Mouse (Mus musculus) mouse trophoblast stem cell (cell line): ENCODE data around the gene Pla2g5.
"Not testable (repeated sequence)": the region's sequence is repeated elsewhere in the genome, so short reads cannot be mapped to it uniquely, and the experiment has no call there.

ENCODE experiments used
- in situ Hi-C, 2 experiments: fragments of 300-500 bp; cut with MseI, MboI; formaldehyde crosslinking; loops; 2 replicates in 1 of 2; 3 replicates in 1 of 2; pipeline ENCODE4 v1.15.1; 2025

The Pla2g5 gene

DNA sequence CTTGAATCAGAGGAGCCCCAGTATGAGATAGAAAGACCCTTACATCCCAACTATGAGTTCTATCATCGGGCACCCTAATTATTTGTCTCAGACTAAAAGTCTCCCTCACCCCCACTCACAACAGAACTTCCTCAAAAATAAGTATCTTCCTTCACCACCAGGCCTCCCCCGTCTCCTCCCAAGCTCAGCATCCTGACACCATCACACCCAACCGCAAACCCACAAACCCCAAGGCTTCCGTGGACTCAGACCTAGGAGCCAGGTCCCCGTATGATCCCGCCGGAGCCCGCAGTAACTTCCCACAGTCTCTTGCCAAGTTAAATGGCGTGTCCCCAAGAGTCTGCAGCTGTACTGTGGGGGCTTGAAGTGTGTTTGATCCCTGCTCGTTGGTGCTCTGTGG, 5.7 kb downstream of the Pla2g5 start:
- in situ Hi-C loops = no loop called here

DNA sequence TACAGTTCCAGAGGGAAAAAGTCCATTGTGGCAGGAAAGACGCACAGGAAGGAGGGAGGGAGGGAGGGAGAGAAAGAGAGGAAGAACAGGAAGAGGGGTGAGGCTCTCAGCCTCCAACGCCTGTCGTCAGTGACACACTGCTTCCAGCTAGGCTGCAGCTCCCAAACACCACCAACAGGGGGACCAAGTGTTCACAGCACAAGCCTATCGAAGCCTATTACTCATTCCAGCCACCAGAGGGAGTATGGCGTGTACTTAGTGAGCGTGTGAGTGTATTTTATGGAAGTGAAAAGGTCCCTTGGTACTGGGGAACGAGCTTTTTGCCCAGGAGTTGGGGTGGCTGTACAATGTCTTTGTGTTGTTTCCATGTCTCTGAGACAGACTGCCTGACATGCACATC, 6.8 kb downstream of the Pla2g5 start:
- in situ Hi-C loops = no loop called here

DNA sequence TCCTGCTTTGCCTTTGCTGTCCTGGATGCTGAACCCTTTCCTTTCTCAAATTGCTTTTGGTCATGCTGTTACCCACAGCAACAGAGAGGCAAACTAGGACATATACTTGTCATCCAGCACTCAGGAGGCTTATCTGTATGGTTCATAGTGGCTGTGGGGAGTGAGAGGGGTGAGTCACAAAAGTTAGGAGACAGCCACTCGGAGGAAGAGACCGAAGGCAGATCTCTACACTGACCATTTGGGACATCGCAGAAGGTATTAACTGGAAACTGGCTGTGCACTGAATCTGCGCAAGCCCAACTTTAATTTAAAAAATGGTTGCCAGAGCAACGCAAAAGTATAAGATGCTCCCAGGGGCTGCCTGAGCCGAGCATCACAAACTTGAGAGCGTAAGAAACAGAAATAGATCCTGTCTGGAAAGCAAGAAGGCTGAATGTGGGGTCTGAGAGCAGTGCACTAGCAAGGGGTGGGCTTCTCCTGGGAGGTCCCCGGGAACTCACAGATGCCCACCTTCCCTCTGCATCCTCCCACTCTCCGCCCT, 8.1 kb downstream of the Pla2g5 start:
- in situ Hi-C loops = no loop called here

DNA sequence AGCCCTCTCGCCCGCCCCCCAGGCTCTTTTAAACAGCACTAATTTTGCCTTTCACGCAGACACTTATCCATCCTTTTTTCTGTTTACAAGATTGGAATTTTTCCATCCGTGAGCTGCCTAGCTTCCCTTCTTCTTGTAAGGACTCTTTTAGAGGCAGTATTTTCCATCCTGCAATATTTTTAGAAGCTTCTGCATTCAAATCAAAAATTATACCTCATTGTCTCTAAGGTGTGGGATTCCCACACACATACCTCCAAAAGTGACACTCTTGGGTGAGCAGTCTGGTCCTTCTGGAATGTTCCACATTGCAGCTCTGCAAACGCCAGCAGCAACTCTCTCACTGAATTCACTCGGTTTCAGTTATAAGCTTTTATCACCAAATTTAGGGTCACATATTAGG, 10.3 kb downstream of the Pla2g5 start:
- in situ Hi-C loops = loop anchor here in 1 of 2 experiments (5.0 kb wide), 1 partner anchor 406 kb away; no protein-coding TSS in a partner anchor

DNA sequence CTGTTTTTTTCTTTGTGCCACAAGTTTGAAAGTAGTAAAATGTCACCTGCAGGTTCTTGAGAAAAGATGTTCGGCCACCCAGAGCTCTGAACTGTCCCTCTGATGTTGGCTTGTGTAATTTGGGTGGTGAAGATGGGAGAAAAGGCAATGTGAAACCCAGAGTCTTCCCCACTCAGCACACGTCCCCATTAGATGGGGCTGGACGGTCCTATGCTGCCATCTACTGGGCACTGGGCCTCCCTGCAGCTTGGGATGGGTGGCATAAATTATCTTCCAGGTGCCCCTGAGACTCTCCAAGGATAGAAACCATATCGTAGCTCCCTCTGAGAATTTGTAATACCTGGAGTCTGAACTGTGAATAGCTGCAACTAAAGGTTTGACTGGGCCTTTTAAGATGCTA, 11.8 kb downstream of the Pla2g5 start:
- in situ Hi-C loops = loop anchor here in 1 of 2 experiments (5.0 kb wide), 1 partner anchor 404 kb away; no protein-coding TSS in a partner anchor

DNA sequence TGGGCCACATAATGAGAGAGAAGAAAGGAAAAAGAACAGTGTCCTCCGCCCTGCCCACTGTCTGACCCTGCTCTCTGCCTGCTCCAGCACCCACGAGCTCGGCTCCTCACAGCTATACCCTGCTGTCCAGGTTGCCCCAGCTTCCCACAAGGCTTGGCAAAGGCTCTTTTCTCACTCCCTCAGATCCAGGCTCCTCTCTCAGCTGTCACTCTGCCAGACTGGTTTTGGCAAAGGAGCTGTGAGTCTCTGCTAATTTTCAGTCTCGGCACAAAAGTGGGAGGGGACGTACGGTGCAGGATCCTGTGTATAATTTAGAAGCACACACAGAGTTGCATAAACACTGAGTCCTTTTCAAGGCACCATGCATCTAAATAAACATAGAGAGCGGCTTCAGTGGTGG, 21.9 kb downstream of the Pla2g5 start:
- in situ Hi-C loops = loop anchor here in 1 of 2 experiments (10.0 kb wide), 1 partner anchor 387 kb away; the partner anchor contains the start of gene Camk2n1

DNA sequence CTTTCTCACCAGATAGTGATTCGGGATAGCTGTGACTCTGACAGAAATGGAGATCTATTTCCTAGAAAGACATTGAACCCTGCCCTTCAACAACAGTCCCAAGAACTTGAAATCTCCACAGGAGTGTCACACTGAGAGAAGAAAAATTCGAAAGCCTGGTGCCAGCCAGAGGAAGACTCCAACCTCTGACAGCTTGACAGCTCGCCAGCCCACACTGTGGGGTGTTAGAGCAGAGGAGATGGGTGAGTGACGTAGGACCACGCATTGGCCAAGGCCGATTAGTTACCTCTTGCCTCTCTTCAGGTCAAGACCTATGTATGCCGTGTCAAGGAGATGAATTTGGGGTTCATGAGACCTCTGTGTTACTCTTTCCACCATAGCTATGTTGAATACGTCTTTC, 22.6 kb downstream of the Pla2g5 start:
- in situ Hi-C loops = loop anchor here in 1 of 2 experiments (10.0 kb wide), 1 partner anchor 386 kb away; the partner anchor contains the start of gene Camk2n1

DNA sequence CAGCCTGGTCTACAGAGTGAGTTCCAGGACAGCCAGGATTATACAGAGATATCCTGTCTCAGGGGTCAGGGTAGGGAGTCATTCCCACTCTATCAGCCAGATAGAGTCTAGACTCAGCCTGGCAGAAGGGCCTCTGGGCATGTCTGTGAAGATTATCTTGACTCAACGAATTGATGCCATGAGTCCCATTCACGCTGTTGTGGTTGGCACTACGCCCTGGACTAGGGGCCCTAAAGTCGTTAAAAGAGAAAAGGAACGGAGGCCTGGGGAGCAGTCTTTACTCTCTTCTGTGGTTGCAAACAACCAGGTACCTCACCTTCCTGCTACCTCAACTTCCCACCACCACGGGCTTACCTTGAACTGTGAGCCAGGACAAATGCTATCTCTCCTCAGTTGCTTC, 23.5 kb downstream of the Pla2g5 start:
- in situ Hi-C loops = loop anchor here in 1 of 2 experiments (10.0 kb wide), 1 partner anchor 385 kb away; the partner anchor contains the start of gene Camk2n1

DNA sequence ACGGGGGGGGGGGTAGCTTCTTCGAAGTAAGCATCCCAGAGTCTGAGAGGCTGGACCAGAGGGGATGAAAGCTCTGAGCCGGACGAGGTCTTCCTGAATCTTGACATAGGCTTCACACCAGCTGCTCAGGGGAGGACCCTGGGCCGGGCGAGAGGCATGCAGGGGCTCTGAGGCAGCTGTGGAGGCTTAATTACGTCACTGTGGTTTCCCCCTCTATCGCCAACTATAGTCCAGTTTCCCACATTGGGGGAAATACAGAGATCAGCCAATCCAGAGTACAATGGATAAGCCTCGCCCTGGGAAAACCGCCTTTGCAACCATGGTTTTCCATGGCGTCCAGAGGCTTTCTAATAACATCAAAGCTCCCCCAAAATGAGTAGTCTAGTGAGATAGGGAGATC, 36.1 kb downstream of the Pla2g5 start:
- in situ Hi-C loops = no loop called here

DNA sequence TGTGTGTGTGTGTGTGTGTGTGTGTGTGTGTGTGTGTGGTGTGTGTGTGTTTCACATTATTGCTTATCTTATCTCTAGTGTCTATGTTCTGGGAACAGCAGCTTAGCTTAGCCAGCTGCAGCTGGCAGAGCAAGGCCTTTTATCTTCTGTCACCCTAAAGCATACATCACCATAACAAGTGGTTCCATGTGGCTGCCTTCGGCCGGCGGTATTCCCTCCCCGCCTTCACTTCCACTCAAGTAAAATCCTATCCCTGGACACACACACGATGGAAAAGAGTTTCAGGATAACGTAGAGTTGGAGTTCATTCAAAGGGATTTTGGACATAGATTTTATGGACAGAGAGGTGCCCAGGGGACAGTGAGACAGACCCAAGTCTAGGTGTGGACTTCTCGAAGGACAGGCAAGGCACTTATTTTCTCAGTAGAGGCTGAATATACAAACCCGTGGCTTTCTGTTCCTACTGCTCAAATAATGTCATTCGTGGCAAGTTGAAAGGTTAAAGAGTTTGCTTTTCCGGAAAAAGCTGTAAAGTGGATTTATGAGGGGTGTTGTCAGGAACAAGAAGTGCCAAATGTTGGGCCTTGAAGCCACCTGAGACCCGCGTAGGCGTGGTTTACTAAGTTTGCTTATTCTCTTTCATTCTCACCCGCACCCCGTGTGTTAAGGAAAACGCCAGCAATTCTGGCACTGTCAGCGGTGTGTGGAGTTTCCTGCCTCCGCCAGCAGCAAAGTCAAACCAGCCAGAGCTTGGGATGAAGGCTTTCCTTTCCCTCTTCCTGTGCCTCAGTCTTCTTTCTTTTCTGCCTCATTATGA, 37.3 kb downstream of the Pla2g5 start:
- in situ Hi-C loops = no loop called here

DNA sequence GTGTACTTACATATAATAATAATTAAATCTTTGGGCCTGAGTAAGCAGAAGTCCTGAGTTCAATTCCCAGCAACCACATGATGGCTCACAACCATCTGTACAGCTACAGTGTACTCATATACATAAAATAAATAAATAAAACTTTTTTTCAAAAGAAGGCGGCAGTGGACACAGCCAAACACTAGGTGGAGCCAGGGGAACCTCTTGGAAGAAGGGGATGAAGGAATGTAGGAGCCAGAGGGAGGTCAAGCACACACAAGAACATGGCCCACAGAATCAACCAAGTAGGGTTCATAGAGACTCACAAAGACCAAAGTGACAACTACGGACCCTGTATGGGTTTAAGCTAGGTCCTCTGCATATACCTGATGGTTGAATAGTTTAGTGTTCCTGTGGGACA, 38.6 kb downstream of the Pla2g5 start:
- in situ Hi-C loops = no loop called here

DNA sequence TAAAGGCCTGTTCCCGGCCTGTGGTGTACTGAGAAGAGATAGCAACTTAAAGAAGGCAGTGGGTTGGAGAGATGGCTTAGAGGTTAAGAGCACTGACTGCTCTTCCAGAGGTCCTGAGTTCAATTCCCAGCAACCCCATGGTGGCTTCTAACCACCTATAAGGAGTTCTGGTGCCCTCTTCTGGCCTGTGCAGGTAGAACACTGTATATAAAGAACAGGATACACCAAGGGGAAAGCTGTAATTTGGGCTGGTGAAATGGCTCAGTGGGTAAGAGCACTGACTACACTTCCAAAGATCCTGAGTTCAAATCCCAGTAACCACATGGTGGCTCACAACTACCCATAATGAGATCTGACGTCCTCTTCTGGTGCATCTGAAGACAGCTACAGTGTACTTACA, 39.1 kb downstream of the Pla2g5 start:
- in situ Hi-C loops = not testable (repeated sequence)

DNA sequence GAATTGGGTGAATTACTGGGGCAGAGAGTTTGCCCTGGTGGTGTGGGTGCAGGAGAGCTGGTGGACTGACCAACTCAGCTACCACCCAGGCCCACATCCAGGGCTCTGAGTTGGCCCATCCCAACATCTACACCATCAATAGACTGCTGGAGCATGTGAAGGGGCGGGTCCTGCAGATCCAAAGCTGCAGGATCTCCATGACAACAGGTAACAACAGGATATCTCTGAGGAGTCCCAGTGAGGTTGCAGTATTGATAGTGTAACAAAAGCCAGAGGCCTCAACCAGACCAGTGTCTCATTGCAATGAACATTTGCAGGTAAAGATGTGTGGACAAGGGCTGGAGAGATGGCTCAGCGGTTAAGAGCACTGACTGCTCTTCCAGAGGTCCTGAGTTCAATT, 42.2 kb downstream of the Pla2g5 start:
- in situ Hi-C loops = no loop called here

DNA sequence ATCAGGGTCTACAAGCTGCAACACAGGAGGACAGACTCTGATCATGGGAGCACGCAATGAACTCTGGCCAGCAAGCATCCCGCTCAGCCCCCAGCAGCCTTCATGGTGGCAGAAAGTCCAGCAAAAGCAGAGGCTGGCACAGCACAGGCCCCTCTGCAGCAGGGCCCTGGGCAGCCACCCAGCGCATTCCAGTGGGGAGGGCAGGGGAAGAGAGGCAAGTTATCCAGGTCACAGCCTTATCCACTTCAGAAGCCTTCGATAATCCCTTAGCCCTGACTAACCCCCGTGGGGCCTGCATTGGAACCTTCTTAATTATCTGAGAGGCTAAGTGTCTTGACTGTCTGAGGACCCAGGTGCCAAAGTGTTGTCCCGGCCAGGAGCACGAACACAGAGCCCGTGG, 44.2 kb downstream of the Pla2g5 start:
- in situ Hi-C loops = no loop called here

DNA sequence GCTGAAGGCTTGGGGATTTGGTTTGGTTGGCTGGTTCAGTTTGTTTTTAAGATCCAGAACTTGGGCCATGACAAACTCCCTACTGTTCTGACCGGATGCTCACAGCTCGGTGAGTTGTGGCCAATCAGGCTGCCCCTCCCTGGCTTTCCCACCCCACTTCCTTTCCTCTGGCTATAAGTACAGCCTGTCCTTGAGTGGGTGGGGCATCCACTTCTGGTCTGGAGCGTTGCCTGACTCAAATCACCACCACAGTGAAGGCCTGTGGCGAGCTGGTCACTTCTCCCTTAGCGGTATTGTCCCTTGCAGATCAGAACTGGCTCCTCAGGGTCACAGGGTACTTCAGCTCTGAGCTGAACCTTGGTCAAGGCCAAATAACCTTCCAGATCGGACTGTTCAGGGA, 45.5 kb downstream of the Pla2g5 start:
- in situ Hi-C loops = no loop called here

DNA sequence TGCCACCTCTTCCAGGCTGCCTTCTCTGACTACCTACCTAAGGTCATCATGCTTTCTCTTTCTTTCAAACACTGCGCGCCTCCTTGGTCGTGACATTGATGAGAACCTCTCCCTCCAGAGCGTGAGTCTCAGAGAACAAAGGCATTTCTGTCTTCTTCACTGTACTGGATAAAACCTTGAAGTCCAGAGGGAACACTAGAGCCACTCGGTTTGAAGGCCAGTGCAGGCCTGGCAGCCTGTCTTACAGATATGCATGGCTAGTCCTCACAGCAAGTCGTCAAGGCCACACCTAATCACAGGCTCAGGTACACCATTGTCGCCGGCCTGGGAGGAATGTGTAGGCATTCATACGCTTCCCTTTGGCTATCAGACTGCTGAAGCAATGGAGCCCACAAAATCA, 47.1 kb downstream of the Pla2g5 start:
- in situ Hi-C loops = no loop called here

DNA sequence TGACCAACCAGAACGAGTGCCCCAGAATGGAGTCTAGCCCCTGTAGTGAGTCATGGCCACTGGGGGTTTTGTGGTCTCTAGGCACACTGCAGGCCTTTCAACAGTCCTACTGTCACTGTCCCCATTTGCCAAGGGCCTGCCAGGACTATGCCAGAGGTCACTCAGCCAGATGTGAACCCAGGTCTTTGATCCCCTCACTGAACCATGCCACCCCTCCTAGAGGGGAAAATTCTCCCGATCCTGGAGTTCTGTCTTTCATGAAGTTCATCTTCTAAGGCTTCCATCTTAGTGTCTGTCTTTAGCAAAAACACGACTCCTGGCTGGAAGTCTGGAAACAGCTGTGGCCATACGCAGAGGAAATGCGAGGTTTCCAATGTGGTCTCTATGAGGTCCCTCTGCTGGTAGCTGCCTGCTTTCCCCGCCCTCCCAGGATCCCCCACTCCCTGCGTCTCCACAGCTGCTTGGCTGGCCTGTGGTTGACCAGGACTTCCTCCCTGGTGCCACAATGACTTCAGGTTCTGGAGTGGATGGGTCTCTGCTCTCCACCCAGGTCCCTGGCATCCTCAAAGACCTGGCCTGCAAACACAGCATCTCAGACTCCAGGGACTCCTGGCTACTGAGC, 56.3 kb downstream of the Pla2g5 start:
- in situ Hi-C loops = no loop called here

DNA sequence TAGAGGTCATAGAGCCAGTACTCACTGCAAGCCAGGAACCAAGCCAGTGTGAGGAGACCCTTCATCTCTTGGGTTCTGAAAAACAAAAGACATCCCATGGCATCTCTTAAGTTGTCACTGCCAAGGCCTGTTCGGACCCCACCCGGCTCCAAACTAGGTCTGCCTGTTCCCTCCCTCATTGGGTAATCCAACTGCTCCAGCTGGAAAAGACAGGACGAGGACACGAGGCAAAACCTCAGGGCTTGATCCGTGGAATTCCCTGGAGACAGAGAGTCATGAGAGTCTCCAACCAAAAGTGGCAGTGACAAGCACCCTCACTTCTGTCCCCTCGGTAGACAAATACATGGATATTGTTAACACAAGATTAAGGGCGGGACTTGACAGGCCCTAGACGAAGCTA, 57.1 kb downstream of the Pla2g5 start:
- in situ Hi-C loops = no loop called here

DNA sequence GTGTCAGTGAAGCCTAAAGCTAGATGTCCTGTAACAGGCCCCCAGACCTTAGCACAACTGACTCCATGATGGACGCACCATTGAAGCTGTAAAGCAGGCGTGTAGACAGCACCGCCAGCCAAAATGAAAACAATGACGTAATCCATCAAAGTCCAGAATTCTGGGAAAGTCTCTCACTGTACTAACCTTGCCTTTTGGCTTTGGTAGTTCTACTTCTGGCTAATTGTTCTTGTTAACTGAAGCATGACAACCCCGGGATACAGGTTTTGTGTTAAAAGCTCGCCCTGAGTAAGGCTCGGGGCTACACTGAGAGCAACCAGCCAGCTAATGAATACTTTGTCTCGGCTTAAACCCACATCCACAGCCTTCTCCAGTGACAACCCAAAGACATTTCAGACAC, 58.0 kb downstream of the Pla2g5 start:
- in situ Hi-C loops = no loop called here

DNA sequence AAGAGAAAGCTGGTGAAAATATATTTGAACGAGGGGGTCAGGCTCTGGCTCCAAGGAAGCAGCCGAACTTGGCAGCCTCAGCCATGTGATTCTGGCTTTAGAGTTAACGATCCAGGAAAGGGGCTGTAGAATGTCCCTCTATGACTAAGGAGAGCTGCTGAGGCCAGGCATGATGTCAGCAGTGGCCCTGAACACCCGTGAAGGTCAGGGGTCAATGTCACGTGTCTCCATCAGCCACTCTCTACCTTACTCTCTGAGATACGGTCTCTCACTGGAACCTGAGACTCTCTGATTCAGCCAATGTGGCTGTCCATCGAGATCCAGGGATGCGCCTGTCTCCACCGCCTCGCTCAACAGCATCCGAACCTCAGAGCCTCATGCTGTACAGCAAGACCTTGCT, 60.4 kb downstream of the Pla2g5 start:
- in situ Hi-C loops = no loop called here

DNA sequence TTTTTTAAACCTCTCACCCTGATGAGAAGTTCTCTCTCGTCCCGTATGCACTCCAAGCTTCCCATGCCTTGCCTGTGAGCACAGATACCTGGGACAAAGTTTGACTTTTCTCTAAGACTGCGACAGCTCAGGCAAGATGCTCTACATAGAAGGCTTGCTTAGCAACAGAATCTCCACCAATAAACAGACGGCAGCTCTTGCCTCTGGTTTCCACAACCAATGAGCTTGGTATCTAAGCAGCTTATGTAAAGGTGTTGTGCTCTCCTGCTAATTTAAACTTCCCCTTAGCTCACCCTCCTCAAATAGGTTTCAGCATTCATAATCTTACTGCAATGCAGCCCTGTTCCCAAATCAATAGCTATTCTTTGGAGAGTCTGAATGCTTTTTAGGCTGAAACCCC, 61.7 kb downstream of the Pla2g5 start:
- in situ Hi-C loops = no loop called here

DNA sequence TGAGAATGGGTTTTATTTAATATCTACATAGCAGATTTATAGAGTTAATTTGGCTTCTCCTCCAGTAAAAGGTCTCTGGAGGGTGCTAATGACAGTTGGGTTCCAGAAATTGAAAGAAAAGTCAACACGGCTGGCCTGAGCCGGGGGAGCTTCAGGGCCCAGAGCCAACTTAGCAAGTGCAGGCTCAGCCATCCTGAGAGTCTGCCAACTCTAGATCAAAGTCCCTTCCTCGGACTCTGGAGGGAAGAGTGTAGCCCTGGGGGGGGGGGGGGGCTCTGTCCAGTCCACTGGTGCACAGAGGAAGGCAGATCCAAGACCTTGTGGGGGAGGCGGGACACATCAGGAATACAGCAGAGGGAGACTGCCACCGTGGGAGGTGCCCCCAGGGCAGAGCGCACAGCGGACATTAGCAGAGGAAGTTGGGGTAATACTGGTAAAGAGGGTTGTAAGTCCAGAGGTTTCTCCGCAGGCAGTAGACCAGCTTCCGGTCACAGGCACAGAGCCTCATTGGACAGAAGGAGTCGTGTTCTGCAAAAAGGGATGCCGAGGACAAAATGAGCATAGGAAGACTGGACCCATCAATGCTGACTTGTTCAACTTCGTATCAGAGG, 63.0 kb downstream of the Pla2g5 start:
- in situ Hi-C loops = no loop called here
